Mouse (Mus musculus): Measurements from ENCODE around the gene Nek11.
"Not testable (repeated sequence)": the region's sequence is repeated elsewhere in the genome, so short reads cannot be mapped to it uniquely, and the experiment has no call there.

Nek11 gene

DNA sequence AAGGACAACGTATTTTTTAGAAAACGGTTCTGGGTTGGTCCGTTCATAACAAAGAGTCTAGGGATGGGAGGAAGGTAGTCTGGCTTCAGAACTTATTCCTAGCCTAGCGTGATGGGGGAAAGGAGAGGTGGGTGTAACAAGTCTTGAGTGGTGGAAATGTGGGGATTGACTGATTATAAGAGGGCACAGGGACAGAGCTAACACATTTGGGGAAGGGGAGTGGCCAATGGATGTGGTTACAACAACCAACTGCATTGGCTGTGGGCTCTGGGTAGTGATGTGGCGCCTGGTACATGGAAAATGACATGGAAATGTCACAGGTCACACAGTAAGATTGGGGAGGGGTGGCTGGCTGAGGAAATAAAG is 263.3 kb downstream of the Nek11 start:
- no peak for DNase-seq

DNA sequence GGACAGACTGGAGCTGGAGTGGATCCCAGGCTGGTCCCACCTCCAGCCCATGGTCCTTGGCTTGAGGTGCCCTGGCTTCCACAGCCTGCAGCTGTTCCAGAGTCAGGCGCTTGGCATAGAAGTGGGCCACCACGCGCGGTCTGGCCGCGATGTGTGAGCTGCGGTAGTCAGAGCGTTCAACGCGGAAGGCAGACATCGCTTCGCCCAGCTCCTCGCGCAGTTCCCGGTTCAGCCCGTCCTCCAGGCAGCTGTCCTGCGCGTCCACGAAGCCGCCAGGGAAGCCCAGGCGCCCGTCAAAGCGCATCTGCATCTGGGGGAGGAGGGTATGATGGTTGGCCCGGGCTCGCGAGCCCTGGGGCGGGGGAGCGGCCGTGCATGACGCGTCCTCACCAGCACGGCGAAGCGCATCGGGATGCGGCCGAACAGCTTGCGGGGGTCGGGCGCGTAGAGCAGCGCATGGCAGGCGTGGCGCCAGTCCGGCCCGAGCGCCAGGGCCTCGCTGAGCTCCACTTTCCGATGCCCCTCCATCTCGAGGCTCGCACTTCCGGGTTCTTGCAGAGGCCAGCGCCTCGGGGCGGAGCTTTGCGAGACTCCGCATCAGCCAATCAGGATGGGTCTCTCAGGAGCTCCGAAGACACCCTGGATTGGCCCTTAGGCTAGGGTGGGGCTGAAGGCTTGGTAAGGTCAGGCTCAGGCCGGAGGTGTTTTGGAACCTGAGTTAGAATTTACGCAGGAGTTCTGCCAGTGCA is 263.9 kb downstream of the Nek11 start, which contains the start of gene Nudt16:
Nudt16 (minus strand) TSS at position 572 of the 749 bp plus-strand sequence.
- peak; percentile 91 for DNase-seq

DNA sequence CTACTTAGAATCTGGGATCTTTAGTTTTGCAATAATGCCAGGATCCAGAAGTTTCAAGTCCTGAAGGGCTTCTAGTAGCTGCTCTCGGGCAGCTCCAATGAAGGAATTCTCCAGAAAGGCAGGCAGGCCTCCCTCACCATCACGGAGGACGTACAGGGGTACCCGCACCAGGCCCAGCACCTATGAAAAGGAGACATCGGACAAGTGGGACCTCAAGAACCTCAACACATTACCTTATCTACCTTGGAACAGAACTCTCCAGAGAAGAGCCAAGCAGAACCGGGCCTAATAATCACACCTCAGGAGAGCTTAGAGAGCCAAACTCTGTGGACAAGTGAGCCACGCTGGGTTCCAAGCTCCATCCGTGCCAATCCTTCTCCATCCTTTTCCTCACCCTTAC is 265.0 kb downstream of the Nek11 start:
- DNase-seq, result no peak

DNA sequence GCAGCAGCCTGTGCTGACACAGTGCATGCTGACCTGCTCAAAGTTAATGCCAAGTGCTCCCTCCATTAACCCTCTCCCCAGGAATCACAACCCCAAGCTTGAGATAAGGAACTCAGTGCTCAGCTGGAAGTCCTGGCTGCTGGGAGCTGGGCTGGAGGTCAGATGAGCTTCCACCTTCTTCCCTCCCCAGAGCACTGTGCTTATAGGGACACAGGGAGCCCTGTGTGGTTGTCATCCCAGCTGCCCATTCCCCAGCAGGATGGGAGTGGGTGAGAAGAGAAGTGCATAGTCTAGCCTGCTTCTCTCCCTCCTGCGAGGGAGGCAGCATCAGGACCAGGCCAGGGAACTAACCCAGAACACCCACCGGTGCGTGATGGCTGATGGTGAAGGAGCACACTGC is 270.1 kb downstream of the Nek11 start:
- not testable (repeated sequence) for DNase-seq

Data from kidney, adult 18-20 months (tissue).